Mouse (Mus musculus) cerebellum, postnatal 10 days (tissue): ENCODE data around the gene Kdm4d.
"Not testable (repeated sequence)": the region's sequence is repeated elsewhere in the genome, so short reads cannot be mapped to it uniquely, and the experiment has no call there.

Experiments
- DNase-seq, 2 experiments: peaks; one replicate each; pipeline ENCODE4 v3.0.0; 2021; ENCODE audit warnings: mixed read lengths in 2 of 2

Kdm4d gene

DNA sequence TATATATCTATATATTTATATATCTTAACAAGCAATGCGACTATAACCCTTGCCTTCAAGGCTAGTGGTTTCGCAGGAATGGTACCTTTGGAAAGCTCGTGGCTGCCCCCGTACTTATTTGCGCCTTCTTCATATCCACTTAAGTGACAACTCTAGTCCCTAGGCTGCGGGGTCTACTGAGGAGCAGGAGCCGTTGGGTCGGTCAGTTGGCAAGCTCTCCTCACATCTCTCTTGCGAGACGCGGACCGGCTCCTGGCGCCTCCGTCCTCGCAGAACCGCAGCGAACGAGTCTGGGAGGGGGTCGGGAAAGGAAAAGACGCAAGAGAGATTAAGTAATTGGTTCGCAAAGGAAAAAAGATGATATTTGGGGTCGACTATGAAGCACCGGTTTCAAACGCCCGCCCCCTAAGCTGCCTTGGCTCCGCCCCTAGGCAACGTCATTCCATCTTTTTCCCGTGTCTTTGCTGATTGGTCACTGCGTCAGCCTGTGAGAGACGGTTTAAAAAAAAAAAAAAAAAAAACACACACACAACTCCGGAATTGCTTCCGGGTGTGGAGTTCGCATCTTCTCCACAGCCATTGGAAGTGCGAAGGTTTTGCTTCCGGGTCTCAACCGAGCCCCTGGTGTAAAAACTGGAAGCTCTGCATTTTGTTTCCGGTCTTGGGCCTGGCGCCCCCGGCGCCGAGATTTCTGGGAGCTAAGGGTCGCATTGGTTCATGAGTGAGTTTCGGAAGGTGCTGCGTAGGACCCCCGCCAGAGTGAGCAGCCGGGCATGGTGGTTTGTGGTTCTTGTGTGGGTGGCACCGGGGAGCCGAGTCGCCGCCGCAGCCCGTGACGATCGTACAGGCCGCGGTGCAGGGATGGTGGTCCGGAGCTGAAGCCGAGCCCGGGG, at the start of gene Kdm4d, which contains the start of gene Cwc15:
TSS of gene Kdm4d (minus strand) at position 460 of the 893 bp plus-strand sequence.
TSS of gene Cwc15 (plus strand) at position 595 of the 893 bp plus-strand sequence.
- peak; percentile 97 for DNase-seq

- DNase-seq: no peak
Measured at GRCm38 (mm10) chr9:14548366-14548761, 48.1 kb upstream of the Kdm4d start.

DNA sequence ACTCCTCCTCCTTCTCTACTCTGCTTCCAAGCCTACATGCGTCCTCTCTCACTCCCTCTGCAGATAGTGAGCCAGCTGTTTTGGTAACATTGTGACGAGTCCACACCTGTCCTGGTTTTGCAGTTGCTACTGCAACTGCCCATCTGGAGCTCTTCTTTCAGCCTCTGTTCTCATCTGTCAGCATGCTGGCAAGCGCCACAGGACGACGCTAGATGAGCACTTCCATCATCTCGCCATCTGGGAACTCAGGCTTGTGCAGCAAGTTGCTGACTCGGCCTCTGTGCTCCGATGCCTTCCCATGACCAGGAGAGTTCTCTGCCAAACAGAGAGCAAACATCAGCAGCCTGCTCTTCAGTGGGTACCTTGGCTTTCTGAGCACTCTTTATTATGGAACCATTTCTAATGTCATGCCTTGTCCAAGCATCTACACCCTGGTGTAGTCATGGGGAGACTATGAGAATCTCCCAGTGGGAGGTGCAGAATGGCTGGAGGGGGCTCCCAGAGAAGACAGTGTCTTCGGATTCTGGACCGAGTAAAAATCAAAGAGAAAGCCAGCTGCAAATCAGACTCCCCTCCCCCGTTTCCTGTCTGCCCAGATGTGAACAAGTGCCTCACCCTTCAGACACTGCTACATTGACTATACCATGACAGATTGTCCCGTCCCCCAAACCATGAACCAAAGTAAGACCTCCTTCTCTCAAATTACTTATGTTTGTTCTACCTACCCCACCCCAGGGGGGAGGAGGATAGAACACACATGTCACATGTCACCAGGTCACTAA, 47.5 kb upstream of the Kdm4d start:
- DNase-seq: no peak

- DNase-seq: no peak
Measured at GRCm38 (mm10) chr9:14544034-14544757, 43.9 kb upstream of the Kdm4d start.

DNA sequence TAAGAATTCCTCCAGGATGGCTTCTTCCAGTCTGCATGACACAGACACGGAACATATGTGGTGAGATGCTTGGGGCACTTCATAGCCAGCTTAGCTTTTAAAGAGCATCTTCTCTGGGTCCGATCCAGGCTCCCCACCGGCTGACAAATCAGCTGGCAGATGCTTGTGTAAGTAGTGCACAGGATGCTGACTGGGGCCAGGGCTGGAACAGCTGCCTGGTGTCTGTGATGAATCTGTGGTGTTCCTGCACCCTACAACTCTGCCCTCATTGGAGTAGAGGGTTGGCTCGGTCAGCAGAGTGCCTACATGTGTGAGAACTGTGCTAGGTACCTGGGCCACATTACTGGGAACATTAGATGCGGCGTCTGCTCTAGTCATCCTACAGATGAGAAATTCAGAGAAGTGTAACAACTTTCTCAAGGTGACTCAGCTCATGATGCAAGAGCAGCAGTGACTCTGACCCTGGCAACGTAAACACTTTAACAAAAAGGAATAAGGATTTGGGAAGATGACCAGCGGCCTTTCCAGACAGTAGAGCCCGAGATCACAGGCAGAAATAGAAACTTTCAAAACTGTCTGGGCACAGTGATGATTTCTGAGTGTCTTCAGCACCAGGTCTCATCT, 34.7 kb upstream of the Kdm4d start:
- DNase-seq: peak; percentile 77 to 84

GRCm38 (mm10) chr9:14533659-14534058, 33.4 kb upstream of the Kdm4d start:
- no peak for DNase-seq

DNA sequence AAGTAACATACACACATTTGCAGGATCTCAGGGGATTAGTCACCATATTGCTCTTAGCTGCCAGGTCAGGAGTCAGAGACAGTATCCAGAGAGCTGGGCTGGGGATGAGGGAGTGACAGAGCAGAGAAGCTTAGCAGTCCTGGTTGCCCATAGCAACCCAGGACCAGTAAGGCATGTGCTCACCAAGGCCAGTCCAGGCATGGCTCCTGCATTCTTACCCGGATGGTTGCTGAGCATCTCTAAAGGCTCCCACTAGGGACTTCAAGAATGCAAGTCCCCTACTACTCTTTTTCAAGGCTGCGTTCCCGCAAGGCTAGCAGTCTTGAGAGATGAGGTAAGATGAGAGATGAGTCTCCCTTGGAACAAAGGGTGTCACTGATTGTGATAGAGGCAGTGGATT, 32.0 kb upstream of the Kdm4d start:
- DNase-seq: peak; percentile 41 to 44

- DNase-seq: no peak
Measured at GRCm38 (mm10) chr9:14530004-14530403, 29.7 kb upstream of the Kdm4d start.

GRCm38 (mm10) chr9:14523408-14524043, 23.2 kb upstream of the Kdm4d start:
- peak; percentile 88 to 90 for DNase-seq

GRCm38 (mm10) chr9:14521695-14522094, 21.4 kb upstream of the Kdm4d start:
- DNase-seq: no peak

GRCm38 (mm10) chr9:14520971-14521670, 20.8 kb upstream of the Kdm4d start:
- no peak for DNase-seq

- DNase-seq: no peak
Measured at GRCm38 (mm10) chr9:14518105-14518504, 17.8 kb upstream of the Kdm4d start.

DNA sequence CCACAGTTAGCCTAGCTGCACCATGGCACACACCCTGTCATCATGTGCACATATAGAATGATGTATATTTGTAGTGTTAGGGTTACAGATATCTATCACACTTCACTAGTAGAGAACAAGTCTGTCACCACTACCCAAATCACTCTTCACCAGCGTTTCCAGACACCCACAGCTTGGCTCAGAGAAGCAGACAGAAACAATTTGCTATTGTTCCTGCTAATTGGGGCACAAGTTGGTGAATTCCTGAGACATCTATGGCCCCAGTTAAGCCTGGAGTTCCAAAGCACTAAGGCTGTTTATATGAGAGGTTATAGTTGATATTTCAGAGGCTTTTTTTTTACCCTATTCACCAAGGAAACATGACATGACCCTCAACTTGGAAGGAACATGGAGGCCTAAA, 17.0 kb upstream of the Kdm4d start:
- DNase-seq: no peak

GRCm38 (mm10) chr9:14512633-14513445, 12.6 kb upstream of the Kdm4d start:
- DNase-seq: peak; percentile 69 to 70

- no peak for DNase-seq
Measured at GRCm38 (mm10) chr9:14500916-14501424, 688 bp upstream of the Kdm4d start.

GRCm38 (mm10) chr9:14498896-14499705, 1.2 kb downstream of the Kdm4d start:
- DNase-seq: no peak

- DNase-seq: not testable (repeated sequence)
Measured at GRCm38 (mm10) chr9:14463668-14464067, 36.6 kb downstream of the Kdm4d start.

GRCm38 (mm10) chr9:14462536-14462935, 37.7 kb downstream of the Kdm4d start:
- not testable (repeated sequence) for DNase-seq

DNA sequence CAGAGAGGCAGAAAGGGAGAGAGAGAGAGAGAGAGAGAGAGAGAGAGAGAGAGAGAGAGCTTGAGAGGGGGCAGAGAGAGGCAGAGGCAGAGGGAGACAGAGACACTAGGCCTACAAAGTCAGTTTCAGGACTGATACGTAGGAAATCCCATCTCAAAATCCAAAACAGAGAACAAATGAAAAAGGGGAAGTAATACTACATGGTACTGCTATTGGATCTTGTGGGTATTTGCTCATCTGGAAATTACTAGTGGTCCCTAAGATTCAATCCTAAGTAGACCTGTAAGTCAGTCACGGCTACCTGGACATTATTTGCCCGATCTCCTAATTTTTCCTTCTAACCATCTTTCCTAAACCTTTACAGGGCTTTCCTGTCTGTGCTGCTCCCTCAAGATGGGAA, 44.0 kb downstream of the Kdm4d start:
- DNase-seq: no peak
